In the genomic region with DNA sequence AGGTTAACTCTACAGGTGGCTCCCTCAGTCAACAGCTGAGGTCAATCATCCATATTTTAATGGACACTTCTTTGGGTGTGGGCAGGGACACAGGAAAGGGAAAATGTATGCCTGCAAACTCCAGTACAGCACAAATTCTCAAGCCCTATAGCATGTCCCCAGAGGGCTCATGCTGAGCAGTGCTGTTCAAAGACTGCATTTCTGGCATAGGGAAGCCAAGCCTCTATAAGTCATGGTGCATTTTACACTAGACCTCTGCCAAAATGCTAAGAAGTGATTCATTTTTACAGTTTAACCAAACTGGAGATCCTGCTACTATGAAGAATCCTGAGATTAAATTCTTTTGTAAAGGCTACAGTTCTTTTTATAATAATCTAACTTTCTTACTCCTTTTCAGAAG, we compare ENCODE assay signal across 18 mouse cellular contexts. TPM values are rescaled to one million over a fixed set of nuclear protein-coding genes. Genes with fewer than 3 reads are reported as not detected.
"Had no signal": no experiment of that assay in that cellular context is flagged by ENCODE, and none has a peak within 500 bp of the region (broad histone marks: within the 10 kb centered on the region; RNA-seq: fewer than 3 reads in every experiment).

No protein-coding gene starts in this region.

- ATAC-seq: lung, postnatal 0 days; midbrain, embryonic 13.5 days; midbrain, embryonic 15.5 days had no signal

- DNase-seq: lung, adult 2 months; lung, postnatal 14 days; lung, postnatal 36 days; right cerebral cortex, postnatal 14 days; thymus, adult 2 months; thymus, postnatal 25 days; thymus, postnatal 4 days had no signal

- H3K27ac ChIP-seq: lung, embryonic 15.5 days; macrophage; midbrain, embryonic 13.5 days; midbrain, embryonic 15.5 days; neural tube, embryonic 12.5 days; stomach, embryonic 15.5 days; stomach, postnatal 0 days had no signal

- H3K4me2 ChIP-seq: lung, embryonic 15.5 days; midbrain, embryonic 11.5 days; midbrain, embryonic 13.5 days; midbrain, embryonic 15.5 days; neural tube, embryonic 12.5 days; stomach, embryonic 15.5 days had no signal

- H3K9ac ChIP-seq: lung, embryonic 15.5 days; midbrain, embryonic 13.5 days; midbrain, embryonic 15.5 days; neural tube, embryonic 12.5 days; stomach, embryonic 15.5 days had no signal

- H3K27me3 ChIP-seq: lung, embryonic 15.5 days; midbrain, embryonic 13.5 days; midbrain, embryonic 15.5 days; neural tube, embryonic 12.5 days; stomach, embryonic 15.5 days had no signal

- H3K4me3 ChIP-seq: lung, embryonic 15.5 days; megakaryocyte, embryonic 14.5 days; midbrain, embryonic 13.5 days; midbrain, embryonic 15.5 days; neural tube, embryonic 12.5 days; stomach, embryonic 15.5 days had no signal

- H3K36me3 ChIP-seq: lung, embryonic 15.5 days; midbrain, embryonic 13.5 days; midbrain, embryonic 15.5 days; neural tube, embryonic 12.5 days; stomach, embryonic 15.5 days had no signal

- H3K4me1 ChIP-seq: megakaryocyte, embryonic 14.5 days had no signal

- H3K9me3 ChIP-seq: lung, embryonic 15.5 days; megakaryocyte, embryonic 14.5 days; midbrain, embryonic 13.5 days; midbrain, embryonic 15.5 days; neural tube, embryonic 12.5 days; stomach, embryonic 15.5 days had no signal

RNA-seq across cellular contexts. Expression of a gene that starts 47.8 kb away (rescaled TPM):
- total RNA-seq: monocyte, adult 5-6 weeks had no signal
